Mouse (Mus musculus) stomach, embryonic 15.5 days (tissue): ENCODE measurements around the gene Nudcd2. TPM values are rescaled to one million over a fixed set of nuclear protein-coding genes. Genes with fewer than 3 reads are reported as not detected.
A peak's percentile ranks its signal among the peaks of the same experiment; 100 is the strongest.

Experiments
- ATAC-seq: fragments of 200-750 bp; cut with Nextera tagmentation; 2 replicates; pipeline ENCODE4 v1.8.0; 2017; ENCODE audit warnings: low read depth, moderate number of reproducible peaks, moderate TSS enrichment; ENCODE audit not compliant: insufficient read depth, low FRiP score
- H3K27ac ChIP-seq: fragments of 300-500 bp; sonication (generic); 2 replicates; pipeline ENCODE4 v1.5.1; 2015; ENCODE audit warnings: mild to moderate bottlenecking, inconsistent platforms
- H3K27me3 ChIP-seq: fragments of 300-500 bp; sonication (generic); replicated peaks from 2 replicates; pipeline ENCODE4 v1.6.1; 2015; ENCODE audit warnings: inconsistent platforms
- H3K36me3 ChIP-seq: fragments of 300-500 bp; sonication (generic); 2 replicates; pipeline ENCODE4 v1.6.1; 2015; ENCODE audit warnings: inconsistent platforms
- H3K4me1 ChIP-seq: fragments of 300-500 bp; sonication (generic); 2 replicates; pipeline ENCODE4 v1.6.1; 2015; ENCODE audit warnings: inconsistent platforms
- H3K4me2 ChIP-seq: fragments of 300-500 bp; sonication (generic); 2 replicates; pipeline ENCODE4 v1.6.1; 2015; ENCODE audit warnings: mild to moderate bottlenecking, inconsistent platforms
- H3K4me3 ChIP-seq: fragments of 300-500 bp; sonication (generic); replicated peaks from 2 replicates; pipeline ENCODE4 v1.5.1; 2015; ENCODE audit warnings: inconsistent platforms
- H3K9ac ChIP-seq: fragments of 300-500 bp; sonication (generic); 2 replicates; pipeline ENCODE4 v1.6.1; 2015; ENCODE audit warnings: inconsistent platforms
- H3K9me3 ChIP-seq: fragments of 300-500 bp; sonication (generic); 2 replicates; pipeline ENCODE4 v1.6.1; 2016; ENCODE audit warnings: inconsistent platforms
- WGBS: fragments of 180-500 bp; shearing (Covaris S2); methylation state at CpG from one replicate; pipeline ENCODE4 v1.1.7; 2015; 5-methylcytosine and 5-hydroxymethylcytosine counted together
- polyA plus RNA-seq: library from polyadenylated mRNA; unstranded; fragments of >200 nt; fragmentation: Nextera tagmentation; extraction: Ambion mirVana; gene quantifications from 2 replicates; pipeline ENCODE4 v1.2.1, GENCODE M21; 2015

Nudcd2 gene
- polyA plus RNA-seq, 1 experiment from 2014 or later, result 130 TPM

DNA sequence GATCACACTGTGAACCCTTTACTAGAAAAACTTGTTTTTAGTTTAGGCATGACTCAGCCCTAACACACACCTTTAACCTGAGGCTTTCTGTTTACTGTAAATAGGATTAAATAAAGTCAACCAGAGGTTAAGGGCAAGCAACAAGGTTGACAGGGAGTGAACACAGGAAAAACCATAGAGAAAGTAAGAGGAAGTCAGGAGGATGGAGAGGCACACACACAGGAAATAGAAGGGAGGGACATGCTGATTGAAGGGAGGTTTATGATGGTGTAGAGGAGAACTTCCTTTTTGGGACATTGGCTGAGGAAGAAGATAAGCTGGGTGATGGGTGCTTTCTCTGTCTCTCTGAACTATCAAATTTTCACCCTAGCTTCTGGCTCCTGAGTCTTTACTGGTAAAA is 15.1 kb upstream of the Nudcd2 start:
- no peak for ATAC-seq
- H3K36me3 ChIP-seq, result peaks cover 47% of the 10 kb centered on the region
- H3K4me2 ChIP-seq, result no peak overlapping the region

DNA sequence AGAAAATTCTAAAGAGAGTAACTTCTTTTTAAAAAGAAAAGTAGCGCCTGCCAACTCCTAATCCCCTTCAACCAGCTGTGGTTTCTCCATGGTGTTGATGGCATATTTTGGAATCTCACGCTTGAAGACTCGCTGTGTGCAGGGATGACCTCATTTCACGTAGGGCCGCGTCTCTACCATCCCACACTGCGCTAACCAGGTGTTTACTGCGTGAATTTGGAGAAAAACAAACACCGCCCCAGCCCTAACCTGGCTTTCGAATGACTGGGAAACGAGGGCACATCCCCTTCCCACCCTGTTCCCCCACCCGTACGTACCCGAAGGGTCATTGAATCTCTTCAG is 499 bp upstream of the Nudcd2 start:
- under 1% methylated on average over 14 of the region's 14 CpGs for WGBS
- ATAC-seq, result peak; percentile 40
- Histone ChIP-seq H3K9me3 (no peaks in the 10 kb centered on the region), H3K4me1 (peaks cover 12% of the 10 kb centered on the region), H3K27me3 (no peaks in the 10 kb centered on the region), H3K4me3 (peak overlapping the region; percentile 96), H3K27ac (no peak overlapping the region), H3K4me2 (peak overlapping the region; percentile 81), H3K9ac (peak overlapping the region; percentile 37), H3K36me3 (peaks cover 13% of the 10 kb centered on the region)

More for the DNA sequence above, 15.1 kb upstream of the Nudcd2 start:
- H3K9ac ChIP-seq, result no peak overlapping the region
- no peak overlapping the region for H3K27ac ChIP-seq
- no peaks in the 10 kb centered on the region for H3K9me3 ChIP-seq
- no peaks in the 10 kb centered on the region for H3K4me1 ChIP-seq
- no peaks in the 10 kb centered on the region for H3K27me3 ChIP-seq
- no peak overlapping the region for H3K4me3 ChIP-seq

DNA sequence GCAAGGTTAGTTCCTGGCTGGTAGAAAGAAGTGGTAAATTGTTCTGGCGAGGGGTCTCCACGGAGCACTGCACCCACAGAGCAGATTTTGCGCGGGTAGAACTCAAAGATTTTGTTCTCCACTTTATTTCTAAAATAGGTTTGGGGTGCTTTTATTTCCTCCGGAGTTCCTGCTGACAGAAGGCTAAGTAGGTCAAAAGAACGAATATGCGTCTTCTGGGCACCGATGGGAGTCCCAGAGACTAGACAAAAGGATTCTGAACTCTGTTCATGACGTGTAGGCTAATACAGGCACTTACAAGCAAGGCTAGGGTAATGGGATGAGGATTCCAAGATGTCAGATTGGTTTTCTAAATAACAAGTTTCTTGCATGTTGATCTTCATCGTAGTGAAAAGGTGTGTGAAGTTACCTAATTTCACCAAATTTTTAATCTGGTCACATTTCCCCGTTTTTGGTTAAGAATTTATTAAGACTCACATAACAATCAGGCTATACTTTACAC is 835 bp downstream of the Nudcd2 start:
- peak overlapping the region; percentile 94 for H3K9ac ChIP-seq
- H3K4me3 ChIP-seq, result peak overlapping the region; percentile 96
- peaks cover 13% of the 10 kb centered on the region for H3K36me3 ChIP-seq
- peaks cover 12% of the 10 kb centered on the region for H3K4me1 ChIP-seq
- no peak for ATAC-seq
- no peaks in the 10 kb centered on the region for H3K9me3 ChIP-seq
- H3K27ac ChIP-seq, result peak overlapping the region; percentile 83; the same call in 1 of the 2 replicates
- H3K27me3 ChIP-seq, result no peaks in the 10 kb centered on the region
- peak overlapping the region; percentile 80 for H3K4me2 ChIP-seq
- 4% methylated on average over 11 of the region's 11 CpGs for WGBS

DNA sequence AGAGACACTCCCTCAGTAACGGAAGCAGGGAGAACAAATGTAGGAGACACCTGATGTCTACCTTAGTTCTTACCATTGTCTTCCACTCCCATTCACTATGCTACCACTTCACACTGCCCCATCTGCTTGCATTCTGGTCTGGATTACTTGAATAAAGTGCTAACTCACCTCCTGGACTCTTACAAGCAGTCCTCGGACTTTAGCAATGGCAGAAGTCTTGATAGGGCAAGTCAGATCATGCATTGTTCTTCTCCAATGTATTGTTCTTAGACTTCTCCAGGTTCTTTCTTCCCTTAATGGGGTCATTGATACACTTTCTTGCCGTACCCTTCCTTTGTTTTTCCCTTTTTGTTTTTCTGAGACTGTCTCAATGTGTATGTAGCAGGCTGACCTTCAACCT is 3.9 kb downstream of the Nudcd2 start:
- ATAC-seq, result no peak
- H3K27ac ChIP-seq, result no peak overlapping the region
- 89% methylated on average over 3 of the region's 3 CpGs for WGBS
- H3K9me3 ChIP-seq, result no peaks in the 10 kb centered on the region
- H3K4me3 ChIP-seq, result no peak overlapping the region
- peaks cover 4% of the 10 kb centered on the region; the same call in 1 of the 2 replicates for H3K4me1 ChIP-seq
- peaks cover 13% of the 10 kb centered on the region for H3K36me3 ChIP-seq
- H3K4me2 ChIP-seq, result no peak overlapping the region
- no peaks in the 10 kb centered on the region for H3K27me3 ChIP-seq
- no peak overlapping the region for H3K9ac ChIP-seq

DNA sequence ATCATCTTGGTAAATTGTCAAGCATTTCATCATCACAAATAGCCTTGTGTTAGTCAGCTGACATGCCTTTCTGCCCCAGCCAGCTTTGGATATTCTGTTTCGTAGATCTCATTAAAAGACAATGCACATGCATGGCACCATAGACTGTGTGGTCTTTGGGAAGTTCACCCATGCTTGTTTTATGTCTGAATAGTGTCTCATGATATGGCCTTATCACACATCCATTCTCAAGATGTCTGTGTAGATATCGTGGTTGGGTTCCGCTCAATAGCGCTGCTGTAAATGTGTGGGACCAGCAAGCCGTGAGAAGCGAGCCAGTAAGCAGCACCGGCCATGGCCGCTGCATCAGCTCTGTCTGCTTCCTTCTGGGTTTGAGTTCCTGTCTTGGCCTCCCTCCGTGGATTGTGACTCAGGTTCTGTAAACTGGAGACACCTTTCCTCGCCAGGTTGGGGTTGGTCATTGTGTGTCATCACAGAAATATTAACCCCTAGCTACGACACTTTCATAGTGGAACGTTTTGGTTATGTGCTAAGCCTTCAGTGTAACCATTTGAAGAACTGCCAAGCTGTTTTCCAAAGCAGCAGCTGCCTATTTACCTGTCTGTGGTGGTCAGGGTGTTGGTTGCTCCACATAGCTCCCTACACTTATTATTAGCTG is 8.3 kb downstream of the Nudcd2 start:
- WGBS, result 88% methylated on average over 12 of the region's 12 CpGs
- no peak overlapping the region for H3K27ac ChIP-seq
- no peak for ATAC-seq
- H3K4me1 ChIP-seq, result no peaks in the 10 kb centered on the region
- no peak overlapping the region for H3K9ac ChIP-seq
- H3K27me3 ChIP-seq, result no peaks in the 10 kb centered on the region
- H3K36me3 ChIP-seq, result peaks cover 9% of the 10 kb centered on the region
- H3K4me2 ChIP-seq, result no peak overlapping the region
- no peak overlapping the region for H3K4me3 ChIP-seq
- no peaks in the 10 kb centered on the region for H3K9me3 ChIP-seq

DNA sequence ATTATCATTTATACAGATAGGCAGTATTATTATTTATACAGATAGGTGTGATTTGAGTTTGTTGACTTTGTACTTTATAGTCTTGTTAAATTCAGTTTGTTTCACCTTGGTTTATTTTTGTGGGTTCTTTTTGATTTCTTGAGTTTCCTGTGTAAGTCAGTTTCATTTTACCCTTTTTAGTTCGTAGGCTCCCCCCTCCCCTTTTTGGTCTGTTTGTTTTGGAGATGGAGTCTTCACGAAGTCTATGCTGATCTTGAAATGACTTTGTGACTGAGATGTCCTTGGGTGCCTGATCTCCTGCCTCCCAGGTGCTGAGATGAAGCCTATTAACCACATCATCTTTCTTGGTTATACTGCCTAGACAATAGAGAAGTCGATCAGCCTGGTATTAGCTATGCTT is 10.9 kb downstream of the Nudcd2 start:
- Histone ChIP-seq H3K27me3 (no peaks in the 10 kb centered on the region), H3K27ac (no peak overlapping the region), H3K9me3 (no peaks in the 10 kb centered on the region), H3K36me3 (no peaks in the 10 kb centered on the region), H3K9ac (no peak overlapping the region), H3K4me2 (no peak overlapping the region), H3K4me1 (no peaks in the 10 kb centered on the region), H3K4me3 (no peak overlapping the region)
- ATAC-seq, result no peak
- 80% methylated on average over 3 of the region's 3 CpGs for WGBS

DNA sequence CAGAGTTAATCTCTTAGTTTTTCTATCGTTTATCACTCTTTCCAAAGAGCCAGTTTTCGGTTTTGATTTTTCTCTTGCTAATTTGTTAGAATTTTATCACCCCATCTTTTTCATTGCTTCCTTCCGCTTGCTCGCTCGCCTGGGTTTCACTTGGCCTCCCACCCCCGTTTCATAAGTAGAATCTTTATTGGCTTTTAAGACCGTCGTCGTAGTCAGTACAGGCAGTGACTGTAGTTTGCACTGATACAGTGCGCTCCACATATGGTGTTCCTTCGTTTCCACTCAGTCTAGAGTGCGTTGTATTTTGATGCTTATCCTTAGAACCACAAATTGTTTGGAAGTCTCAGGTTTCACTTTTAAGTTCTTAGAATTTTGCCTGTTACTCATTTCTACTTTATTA is 12.9 kb downstream of the Nudcd2 start:
- Histone ChIP-seq H3K27me3 (no peaks in the 10 kb centered on the region), H3K9ac (no peak overlapping the region), H3K9me3 (no peaks in the 10 kb centered on the region), H3K4me1 (no peaks in the 10 kb centered on the region), H3K27ac (no peak overlapping the region), H3K4me2 (no peak overlapping the region), H3K36me3 (0 out of 2 replicates have a peak, but pooled peaks cover 5% of the 10 kb centered on the region), H3K4me3 (no peak overlapping the region)
- ATAC-seq, result no peak
- WGBS, result 90% methylated on average over 12 of the region's 12 CpGs

DNA sequence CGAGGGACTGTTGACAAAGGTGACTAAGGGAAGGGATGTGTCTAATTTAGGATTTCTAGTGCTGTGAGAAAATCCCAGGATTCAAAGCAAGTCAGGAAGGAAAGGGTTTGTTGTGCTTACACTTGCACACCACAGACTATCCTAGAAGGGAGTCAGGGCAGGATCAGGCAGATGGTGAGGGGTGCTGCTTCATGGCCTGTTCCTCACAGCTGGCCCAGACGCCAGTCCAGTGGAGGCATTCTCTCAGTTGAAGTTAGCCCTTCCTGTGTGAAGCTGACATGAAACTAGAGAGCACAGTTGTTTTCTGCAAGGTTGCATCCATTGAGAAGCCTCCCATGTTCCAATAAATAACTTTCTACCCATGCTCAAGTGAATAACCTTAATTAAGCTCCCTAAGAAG is 14.2 kb downstream of the Nudcd2 start:
- H3K4me3 ChIP-seq, result no peak overlapping the region
- H3K36me3 ChIP-seq, result 0 out of 2 replicates have a peak, but pooled peaks cover 10% of the 10 kb centered on the region
- no peak overlapping the region for H3K4me2 ChIP-seq
- no peak for ATAC-seq
- 71% methylated on average over 2 of the region's 2 CpGs for WGBS
- H3K27me3 ChIP-seq, result no peaks in the 10 kb centered on the region
- H3K4me1 ChIP-seq, result no peaks in the 10 kb centered on the region
- H3K9ac ChIP-seq, result no peak overlapping the region
- H3K27ac ChIP-seq, result no peak overlapping the region
- no peaks in the 10 kb centered on the region for H3K9me3 ChIP-seq

DNA sequence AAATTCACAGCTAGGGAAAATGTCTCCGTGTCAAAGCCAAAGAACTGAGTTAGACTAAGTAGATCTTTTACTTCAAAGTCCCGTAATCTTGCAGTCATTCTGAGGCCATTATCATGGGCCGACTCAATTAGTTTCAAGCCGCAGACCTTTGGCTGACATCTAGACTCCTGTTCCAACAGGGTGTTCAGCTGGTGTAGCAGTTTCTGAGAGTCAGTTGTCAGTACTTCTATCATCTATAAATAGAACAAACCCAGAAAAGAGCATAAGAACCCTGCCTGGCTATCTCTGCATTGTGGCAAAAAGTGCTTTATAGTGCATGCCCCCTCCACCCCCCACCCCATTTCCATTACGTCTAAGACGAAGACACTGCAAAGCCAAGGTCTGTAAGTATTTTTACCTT is 20.4 kb downstream of the Nudcd2 start:
- no peaks in the 10 kb centered on the region for H3K27me3 ChIP-seq
- no peaks in the 10 kb centered on the region for H3K9me3 ChIP-seq
- H3K36me3 ChIP-seq, result 0 out of 2 replicates have a peak, but pooled peaks cover 10% of the 10 kb centered on the region
- 41% methylated on average over 6 of the region's 6 CpGs for WGBS
- ATAC-seq, result no peak
- H3K27ac ChIP-seq, result no peak overlapping the region
- H3K4me1 ChIP-seq, result 0 out of 2 replicates have a peak, but pooled peaks cover 3% of the 10 kb centered on the region
- no peak overlapping the region for H3K9ac ChIP-seq
- peak overlapping the region; percentile 64 for H3K4me2 ChIP-seq
- no peak overlapping the region; the same call in 1 of the 2 replicates for H3K4me3 ChIP-seq

DNA sequence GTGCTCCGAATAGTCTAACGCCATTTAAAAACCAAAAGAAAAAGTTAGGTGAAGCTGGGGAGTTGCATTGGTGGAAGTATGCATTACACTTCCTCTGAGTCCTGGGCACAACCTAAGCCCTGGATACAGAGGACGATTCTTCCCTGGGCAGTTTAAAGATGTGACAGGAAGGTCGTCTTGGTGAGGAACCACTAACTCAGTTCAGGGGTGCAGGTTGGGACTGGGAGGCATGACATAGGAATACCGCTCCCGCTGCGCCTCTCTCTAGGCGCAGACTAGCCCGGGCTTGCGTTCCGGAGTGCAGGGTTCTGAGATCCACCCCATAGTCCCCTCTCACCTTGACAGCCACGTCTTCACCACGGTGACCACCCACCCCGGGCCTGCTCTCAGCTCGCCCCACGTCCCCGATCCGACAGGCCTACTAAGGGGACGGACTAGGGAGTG is 21.2 kb downstream of the Nudcd2 start:
- ATAC-seq, result peak; percentile 40

DNA sequence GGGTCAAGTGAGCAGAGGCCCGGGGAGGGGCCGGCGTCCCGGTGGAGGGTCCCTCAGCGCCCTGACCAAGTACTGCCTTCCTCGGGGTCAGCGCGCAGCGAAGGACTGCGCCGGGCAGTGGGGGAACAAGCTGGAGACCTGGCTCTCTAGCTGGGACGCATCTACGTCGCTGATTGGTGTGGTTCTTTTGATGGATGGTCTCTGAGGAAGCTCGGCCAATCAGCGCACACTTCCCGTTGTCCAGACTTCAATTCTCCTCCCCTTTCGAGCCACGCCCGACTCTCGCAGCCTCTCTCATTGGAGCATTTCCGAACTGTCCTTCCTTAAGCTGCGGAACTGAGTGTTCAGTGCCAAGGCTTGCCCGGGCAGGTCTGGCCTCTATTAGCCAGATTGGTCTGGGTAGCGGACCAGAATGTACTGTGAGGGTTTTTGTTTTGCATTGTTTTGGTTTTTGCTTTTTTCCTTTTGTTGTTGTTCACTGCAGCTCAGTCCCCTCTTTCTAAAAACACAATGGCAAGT is 21.7 kb downstream of the Nudcd2 start, which contains the start of gene Ccng1:
TSS of gene Ccng1 (minus strand) at position 203 of the 519 bp plus-strand sequence.
- Histone ChIP-seq H3K36me3 (0 out of 2 replicates have a peak, but pooled peaks cover 5% of the 10 kb centered on the region), H3K27me3 (no peaks in the 10 kb centered on the region), H3K9ac (peak within 1 kb of the TSS; percentile 77), H3K4me2 (peak within 1 kb of the TSS; percentile 64), H3K9me3 (no peaks in the 10 kb centered on the region), H3K4me3 (peak within 1 kb of the TSS; percentile 81), H3K27ac (peak within 1 kb of the TSS; percentile 60), H3K4me1 (0 out of 2 replicates have a peak, but pooled peaks cover 3% of the 10 kb centered on the region)
- under 1% methylated on average over 25 of the region's 25 CpGs for WGBS
- peak; percentile 99 for ATAC-seq

More for the DNA sequence above, 21.2 kb downstream of the Nudcd2 start:
- Histone ChIP-seq H3K27me3 (no peaks in the 10 kb centered on the region), H3K36me3 (0 out of 2 replicates have a peak, but pooled peaks cover 7% of the 10 kb centered on the region), H3K27ac (peak overlapping the region; percentile 60), H3K4me3 (peak overlapping the region; percentile 81), H3K9ac (peak overlapping the region; percentile 77), H3K4me1 (0 out of 2 replicates have a peak, but pooled peaks cover 3% of the 10 kb centered on the region), H3K4me2 (peak overlapping the region; percentile 64), H3K9me3 (no peaks in the 10 kb centered on the region)
- WGBS, result 3% methylated on average over 19 of the region's 19 CpGs

DNA sequence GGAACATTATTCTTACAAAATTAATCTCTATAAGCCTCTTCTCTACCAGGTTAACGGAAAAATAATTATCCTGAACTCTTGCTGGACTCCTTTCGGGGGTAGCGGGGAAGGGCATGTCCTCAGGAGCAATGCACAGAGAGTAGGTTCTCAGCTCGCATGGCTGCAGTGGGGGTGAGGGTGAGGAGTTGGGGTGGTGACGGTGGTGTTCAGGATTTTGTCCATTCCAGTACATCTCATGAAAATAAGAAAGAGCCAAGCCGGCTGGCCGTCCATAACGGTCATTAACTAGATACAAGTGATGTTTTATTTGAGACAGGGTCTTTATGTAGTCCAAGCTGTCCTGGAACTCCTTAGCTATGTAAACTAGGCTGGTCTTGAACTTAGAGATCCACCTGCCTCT is 22.5 kb downstream of the Nudcd2 start:
- no peak overlapping the region for H3K4me3 ChIP-seq
- 0 out of 2 replicates have a peak, but pooled peaks cover 5% of the 10 kb centered on the region for H3K36me3 ChIP-seq
- no peak overlapping the region for H3K4me2 ChIP-seq
- no peak for ATAC-seq
- no peaks in the 10 kb centered on the region for H3K9me3 ChIP-seq
- 0 out of 2 replicates have a peak, but pooled peaks cover 3% of the 10 kb centered on the region for H3K4me1 ChIP-seq
- 83% methylated on average over 8 of the region's 8 CpGs for WGBS
- H3K27ac ChIP-seq, result no peak overlapping the region
- H3K9ac ChIP-seq, result no peak overlapping the region
- no peaks in the 10 kb centered on the region for H3K27me3 ChIP-seq
